In the genomic region with DNA sequence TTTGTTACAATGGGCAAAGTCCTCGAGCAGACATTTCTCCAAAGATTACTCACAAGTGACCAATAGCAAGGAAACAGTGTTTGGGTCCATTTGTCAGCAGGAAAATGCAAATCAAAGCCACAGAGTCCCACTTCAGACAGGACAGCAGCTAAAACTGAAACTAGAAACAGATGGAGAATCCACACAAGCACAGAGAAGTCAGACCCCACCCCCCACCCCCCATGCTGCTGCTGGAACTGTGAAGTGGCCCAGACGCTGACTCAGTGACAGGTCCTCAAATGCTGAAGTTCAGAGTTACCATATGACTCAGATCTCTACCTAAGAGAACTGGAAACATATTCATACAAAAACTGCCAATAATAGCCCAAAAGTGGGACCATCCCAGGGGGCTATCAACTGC, we compare ENCODE assay signal across 1 mouse cellular context.
TF ChIP-seq lines count a peak whose summit lies in the region.

No protein-coding gene starts in this region.

TF ChIP-seq in CH12.LX, 34 proteins besides CTCF, POLR2A, EP300 and RAD21 (continued from another document):
- TF ChIP-seq E2F4 (IDR thresholded peaks at IDR 0.05; ENCODE audit: insufficient replicate concordance, low read depth, low read length): 0 out of 2 replicates have a peak, but pooled peaks have one; percentile 60
- no peak; the same call in 1 of the 2 replicates for TF ChIP-seq CHD1 (IDR thresholded peaks at IDR 0.05; ENCODE audit: low read depth, low read length)
- TF ChIP-seq USF1 (IDR thresholded peaks at IDR 0.05; ENCODE audit: low read depth, low read length): no peak
- TF ChIP-seq JUN (IDR thresholded peaks at IDR 0.05; ENCODE audit: insufficient read depth, low read depth, low read length): peak; percentile 95
- TF ChIP-seq GABPA (IDR thresholded peaks at IDR 0.05; ENCODE audit: insufficient replicate concordance, low read depth, low read length): no peak
- peak; percentile 99 for TF ChIP-seq ETS1 (conservative IDR thresholded peaks at IDR 0.05; ENCODE audit: low read depth, low read length)
- peak; percentile 94 for TF ChIP-seq SIN3A (IDR thresholded peaks at IDR 0.05; ENCODE audit: low read length)
- TF ChIP-seq HCFC1 (IDR thresholded peaks at IDR 0.05; ENCODE audit: low read depth, low read length): peak; percentile 45; the same call in 1 of the 2 replicates
- peak; percentile 74 for TF ChIP-seq MAX (IDR thresholded peaks at IDR 0.05; ENCODE audit: low read length)
- no peak for TF ChIP-seq POLR2AphosphoS2 (IDR thresholded peaks at IDR 0.05; ENCODE audit: low read depth, low read length)
- TF ChIP-seq ZNF384 (IDR thresholded peaks at IDR 0.05; ENCODE audit: low read depth, low read length): no peak
- peak; percentile 97 for TF ChIP-seq JUND (conservative IDR thresholded peaks at IDR 0.05; ENCODE audit: low read depth, low read length)
- TF ChIP-seq BHLHE40 (IDR thresholded peaks at IDR 0.05; ENCODE audit: low read depth, low read length): peak; percentile 98
- no peak for TF ChIP-seq USF2 (conservative IDR thresholded peaks at IDR 0.05; ENCODE audit: low read depth, low read length)
- TF ChIP-seq NRF1 (IDR thresholded peaks at IDR 0.05; ENCODE audit: low read depth, low read length): no peak
- peak; percentile 25; the same call in 1 of the 2 replicates for TF ChIP-seq SMC3 (IDR thresholded peaks at IDR 0.05; ENCODE audit: low read depth, low read length)
- no peak for TF ChIP-seq ZKSCAN1 (IDR thresholded peaks at IDR 0.05; ENCODE audit: borderline replicate concordance, low read depth, low read length)
- TF ChIP-seq MYC (IDR thresholded peaks at IDR 0.05; ENCODE audit: low read depth, low read length): peak; percentile 83
- peak; percentile 99 for TF ChIP-seq IRF4 (IDR thresholded peaks at IDR 0.05; ENCODE audit: low read depth, low read length)
- TF ChIP-seq ELF1 (IDR thresholded peaks at IDR 0.05; ENCODE audit: low read depth, low read length): peak; percentile 64
- TF ChIP-seq MAFK (IDR thresholded peaks at IDR 0.05; ENCODE audit: insufficient replicate concordance, low read length): peak; percentile 92
- peak; percentile 95 for TF ChIP-seq CHD2 (IDR thresholded peaks at IDR 0.05; ENCODE audit: low read length)
- no peak for TF ChIP-seq PAX5 (IDR thresholded peaks at IDR 0.05; ENCODE audit: low read length)
- TF ChIP-seq TCF12 (IDR thresholded peaks at IDR 0.05; ENCODE audit: low read depth, low read length): peak; percentile 96
